Mouse (Mus musculus): ENCODE measurements at regions not wholly inside any gene's neighbourhood (a gene's known extent, or its start where the extent isn't known, plus 50 kb on each side); places are given as distances from the start of the nearest gene placed in this dataset.

DNA sequence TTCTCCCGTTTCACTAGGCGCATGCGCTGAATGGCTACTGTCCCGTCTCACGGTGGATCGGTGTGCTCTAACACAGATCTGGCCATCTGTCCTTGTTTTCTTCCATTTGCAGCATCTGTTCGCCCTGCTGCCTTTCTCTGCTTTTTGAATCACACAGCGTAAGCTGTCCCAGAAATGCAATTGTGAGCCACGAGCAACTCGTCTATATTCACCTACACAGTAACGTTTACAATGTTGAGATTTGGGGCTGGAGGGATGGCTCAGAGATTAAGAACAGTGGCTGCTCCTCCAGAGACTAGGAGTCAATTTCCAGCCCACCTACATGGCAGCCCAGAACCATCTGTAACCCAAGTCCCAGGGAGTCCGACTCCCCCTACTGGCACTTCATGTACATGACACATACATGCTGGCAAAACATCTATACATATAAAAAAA is 72.2 kb upstream of the Cnot2 start:
- DNase-seq (ENCODE audit: low spot score in 2 of 2), result peak; percentile 83 to 91

DNA sequence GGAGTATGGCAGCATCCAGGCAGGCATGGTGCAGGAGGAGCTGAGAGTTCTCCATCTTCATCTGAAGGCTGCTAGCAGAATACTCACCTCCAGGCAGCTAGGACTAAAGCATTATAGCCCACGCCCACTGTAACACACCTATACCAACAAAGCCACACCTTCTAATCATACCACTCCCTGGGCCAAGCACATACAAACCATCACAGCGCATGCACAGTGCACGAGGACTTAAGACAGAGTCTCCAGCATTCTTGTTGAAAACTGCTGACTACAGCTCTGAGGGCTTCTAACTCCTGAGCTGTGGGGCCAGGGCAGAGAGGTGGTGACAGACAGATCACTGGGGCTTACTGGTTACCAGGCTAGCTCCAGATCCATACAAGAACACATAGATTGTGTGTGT is 68.0 kb upstream of the Cnot2 start:
- DNase-seq (ENCODE audit: low spot score in 2 of 2), result no peak

DNA sequence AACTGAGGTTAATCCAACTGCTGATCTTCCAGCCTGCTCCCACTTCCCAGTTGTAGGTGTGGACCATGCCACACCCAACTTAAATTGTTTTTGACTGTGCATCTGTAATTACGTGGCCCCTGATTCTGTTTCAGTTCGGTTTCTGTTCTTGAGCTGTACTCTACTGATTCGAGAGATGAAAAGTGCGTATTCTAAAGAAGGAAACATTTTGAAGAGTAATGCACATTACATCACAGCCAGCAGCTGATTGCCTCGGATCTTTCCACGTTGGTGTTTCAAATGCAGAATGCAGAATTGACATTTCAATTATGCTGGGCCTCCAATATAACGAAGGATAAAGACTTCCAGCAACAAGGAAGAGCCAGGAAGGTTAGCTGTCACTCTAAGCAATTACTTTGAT is 64.7 kb upstream of the Cnot2 start:
- DNase-seq (ENCODE audit: low spot score in 2 of 2), result no peak

DNA sequence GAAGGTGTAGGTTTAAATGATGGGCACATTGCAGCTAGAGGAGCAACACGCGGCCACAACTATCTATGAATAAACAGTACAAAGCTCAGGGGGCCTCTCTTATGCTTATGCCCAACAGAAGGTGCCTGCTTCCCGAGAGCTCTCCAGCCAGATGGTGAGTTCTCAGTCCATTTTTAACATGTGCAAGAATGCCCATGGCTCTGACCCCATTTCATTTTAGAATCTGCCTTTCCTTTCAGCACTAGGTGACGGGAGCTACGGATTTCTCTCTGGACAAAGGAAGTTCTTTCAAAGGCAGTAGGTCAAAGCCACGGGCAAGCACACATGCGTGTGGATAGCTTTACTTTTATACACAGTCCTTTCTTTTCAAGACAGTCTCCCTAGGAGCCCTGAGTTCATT is 64.3 kb upstream of the Cnot2 start:
- no peak for DNase-seq (ENCODE audit: low spot score in 2 of 2)

DNA sequence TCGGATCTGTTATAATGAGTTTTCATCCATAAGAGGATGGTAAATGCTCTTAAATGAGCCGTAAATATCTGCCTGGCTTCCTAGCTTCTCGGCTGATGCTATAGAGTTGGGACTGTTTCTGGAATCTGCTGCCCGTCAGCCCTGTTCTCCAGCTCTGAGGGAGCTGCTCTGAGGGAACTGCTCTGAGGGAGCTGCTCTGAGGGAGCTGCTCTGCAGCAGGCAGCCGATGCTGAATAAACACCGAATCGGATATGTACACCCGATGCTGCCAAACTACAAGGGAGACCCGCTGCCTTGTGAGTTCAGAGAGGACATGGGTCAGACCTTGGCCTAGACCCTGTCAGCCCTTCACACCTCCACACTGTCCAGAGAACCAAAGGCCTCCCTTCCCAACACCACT is 63.8 kb upstream of the Cnot2 start:
- DNase-seq (ENCODE audit: low spot score in 2 of 2), result no peak

All from layer of hippocampus, adult 8-10 months (tissue).